Mouse (Mus musculus) CD4-positive, CD25-positive, alpha-beta regulatory T cell, adult 2 months (primary cell): Measurements from ENCODE around the gene Rad9b.

Experiments
- DNase-seq: peaks from one replicate; pipeline ENCODE4 v3.0.0-alpha.2; 2012; ENCODE audit warnings: low read depth, low spot score

Rad9b gene

GRCm38 (mm10) chr5:122353807-122354491 lies at the start of gene Rad9b, which contains the start of gene Vps29:
Rad9b (minus strand) TSS chr5:122354233.
Vps29 (plus strand) TSS chr5:122354369.
- peak; percentile 100 for DNase-seq

DNA sequence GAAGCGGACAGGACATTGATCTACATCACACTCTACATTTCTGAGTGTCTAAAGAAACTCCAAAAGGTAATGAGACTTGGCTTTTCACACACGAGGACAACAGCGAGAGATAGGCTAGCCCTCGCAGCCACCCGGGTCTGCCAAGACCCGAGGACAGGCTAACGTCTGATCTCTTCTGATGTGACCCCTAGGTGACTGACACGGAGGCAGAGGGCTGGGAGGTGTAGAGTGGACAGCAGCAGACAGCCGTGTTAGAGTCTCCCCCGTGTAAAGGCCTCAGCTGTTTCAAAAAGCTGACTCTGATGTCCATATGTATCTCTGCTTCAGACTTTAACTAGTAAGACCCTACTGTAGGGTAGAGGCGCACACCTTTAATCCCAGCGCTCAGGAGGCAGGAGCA lies 49.3 kb upstream of the Rad9b start:
- DNase-seq, result no peak

DNA sequence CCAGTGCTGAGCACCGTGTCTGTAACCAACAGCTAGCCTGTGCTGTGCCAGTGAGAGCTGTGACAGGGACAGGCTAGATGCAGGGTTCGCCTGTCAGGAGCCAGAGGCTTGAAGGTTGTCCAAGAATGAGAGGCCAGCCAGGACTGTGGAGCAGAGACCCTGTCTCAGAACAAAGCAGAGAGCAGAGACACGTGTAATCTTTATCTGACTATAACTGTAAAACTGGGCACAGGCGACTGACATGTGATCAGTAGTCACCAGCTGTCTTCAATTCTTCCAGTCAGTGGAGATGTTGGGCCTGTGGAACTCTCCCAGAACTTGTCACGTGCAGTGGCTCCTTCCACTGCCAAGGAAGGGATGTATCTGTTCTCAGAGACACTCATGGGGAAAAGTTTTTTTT lies 48.7 kb upstream of the Rad9b start:
- DNase-seq, result no peak

- DNase-seq, result no peak
Measured at GRCm38 (mm10) chr5:122402160-122402559, 48.1 kb upstream of the Rad9b start.

- peak; percentile 81 for DNase-seq
Measured at GRCm38 (mm10) chr5:122401303-122401640, 47.2 kb upstream of the Rad9b start.

DNA sequence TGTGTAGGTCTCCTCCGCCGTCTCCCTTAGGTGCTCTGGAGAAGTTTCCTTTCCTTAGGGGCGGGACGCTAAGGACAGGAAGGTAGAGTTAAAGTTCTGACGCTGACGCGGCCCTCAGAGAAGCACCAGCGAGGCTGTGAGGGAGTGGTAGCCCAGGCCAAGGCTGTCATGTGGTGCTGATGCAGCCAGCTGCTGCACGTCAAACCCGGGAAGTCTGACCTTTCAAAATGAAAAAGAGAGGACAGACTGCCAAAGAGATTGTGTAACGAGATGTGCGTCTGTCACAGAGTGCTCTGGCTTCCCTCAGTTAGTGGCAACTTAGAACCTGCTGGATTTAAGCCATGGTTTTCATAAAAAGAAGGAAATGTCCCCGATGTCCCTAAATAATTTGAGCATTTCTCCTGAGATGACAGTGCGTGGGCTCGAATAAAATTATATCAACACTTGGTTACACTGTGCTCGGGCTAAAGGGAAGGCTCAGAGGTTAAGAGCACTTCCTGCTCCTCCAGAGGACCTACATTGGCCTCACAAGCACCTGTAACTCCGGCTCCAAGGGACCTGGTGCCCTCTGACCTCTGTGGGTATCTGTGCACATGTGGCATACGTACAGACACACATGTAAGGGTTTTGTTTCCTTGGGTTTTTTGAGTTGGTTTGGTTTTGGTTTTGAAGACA lies 46.7 kb upstream of the Rad9b start:
- DNase-seq, result no peak

DNA sequence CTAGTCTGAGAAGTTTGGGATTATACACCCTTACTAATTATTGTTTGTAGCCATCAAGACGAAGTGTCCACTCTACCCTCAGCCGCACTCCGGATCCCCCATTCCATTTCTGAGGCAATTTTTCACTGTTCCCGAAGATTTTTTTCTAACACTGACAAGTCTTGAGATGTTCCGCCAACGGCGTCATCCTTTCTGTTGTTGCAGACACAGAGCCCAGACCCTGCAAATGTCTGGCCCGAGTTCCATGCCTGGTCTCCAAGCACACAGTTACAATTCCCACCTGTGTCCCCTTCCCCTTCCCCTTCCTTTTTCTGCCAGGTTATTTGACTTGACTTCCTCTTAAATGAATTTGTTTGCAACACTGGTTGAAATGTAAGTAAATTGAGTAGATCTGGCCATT lies 45.8 kb upstream of the Rad9b start:
- no peak for DNase-seq

GRCm38 (mm10) chr5:122397495-122397894 lies 43.5 kb upstream of the Rad9b start:
- no peak for DNase-seq

DNA sequence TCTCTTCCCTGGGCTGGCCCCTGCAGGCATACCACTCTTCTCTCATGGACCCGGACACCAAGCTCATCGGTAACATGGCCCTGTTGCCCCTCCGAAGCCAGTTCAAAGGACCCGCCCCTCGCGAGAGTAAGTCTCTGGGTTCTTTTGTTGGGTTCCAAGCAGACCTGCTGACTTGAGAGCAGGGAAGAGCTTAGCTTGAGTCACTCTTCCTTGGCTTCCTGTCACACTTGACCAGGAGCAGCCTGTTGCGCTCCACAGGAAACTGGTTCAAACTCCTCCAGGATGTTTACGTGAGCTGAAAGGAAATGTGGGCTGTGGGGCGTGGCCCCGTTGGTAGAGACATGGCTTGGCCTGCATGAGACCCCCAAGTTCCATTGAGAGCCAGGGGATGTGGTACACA lies 42.8 kb upstream of the Rad9b start:
- DNase-seq, result no peak

- peak; percentile 89 for DNase-seq
Measured at GRCm38 (mm10) chr5:122393887-122394286, 39.9 kb upstream of the Rad9b start.

- peak; percentile 58 for DNase-seq
Measured at GRCm38 (mm10) chr5:122392227-122393004, 38.4 kb upstream of the Rad9b start.

DNA sequence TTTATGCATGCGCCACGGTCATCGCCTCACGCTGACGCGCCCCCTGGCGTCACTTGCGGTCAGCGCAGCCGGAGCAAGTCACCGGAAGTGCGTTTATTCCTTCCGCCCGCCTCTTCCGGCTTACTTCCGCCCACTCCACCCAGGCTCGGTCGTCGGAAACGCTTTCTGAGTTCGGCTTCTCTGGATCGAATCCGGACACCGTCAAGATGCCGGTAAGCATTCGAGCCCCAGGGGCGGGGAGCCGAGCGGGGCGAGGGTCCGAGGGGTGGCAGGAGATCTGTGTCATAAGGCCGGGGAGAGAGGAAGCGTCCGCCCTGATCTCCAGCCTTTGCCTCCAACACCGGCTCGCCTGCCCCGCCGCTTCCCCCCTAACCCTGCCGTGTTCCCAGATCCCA lies 37.8 kb upstream of the Rad9b start, which contains the start of gene Arpc3:
Arpc3 (plus strand) TSS at position 93 of the 395 bp plus-strand sequence.
- peak; percentile 97 for DNase-seq

DNA sequence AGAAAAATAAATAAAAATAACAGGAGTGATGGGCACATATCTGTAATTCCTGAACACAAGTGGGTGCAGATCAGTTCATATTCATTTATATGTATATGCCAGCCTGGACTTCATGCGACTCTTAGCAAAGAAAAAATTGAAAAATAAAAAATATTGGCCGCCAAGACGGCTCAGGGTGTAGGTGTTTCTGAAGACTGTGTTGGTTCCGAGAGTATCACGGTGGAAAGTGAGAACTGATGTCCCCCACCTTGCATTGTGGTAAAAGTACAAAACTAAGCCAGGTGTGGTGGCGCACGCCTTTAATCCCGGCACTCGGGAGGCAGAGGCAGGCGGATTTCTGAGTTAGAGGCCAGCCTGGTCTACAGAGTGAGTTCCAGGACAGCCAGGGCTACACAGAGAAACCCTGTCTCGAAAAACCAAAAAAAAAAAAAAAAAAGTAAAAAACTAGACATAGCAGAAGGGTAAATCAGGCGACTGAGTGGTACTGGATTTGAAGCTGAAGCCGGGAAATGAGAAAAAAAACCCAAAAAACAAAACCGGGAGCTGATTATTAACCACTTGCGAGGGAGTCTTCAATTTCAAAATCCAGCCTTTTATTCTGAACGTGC lies 37.2 kb upstream of the Rad9b start:
- no peak for DNase-seq

- DNase-seq, result no peak
Measured at GRCm38 (mm10) chr5:122390671-122391070, 36.6 kb upstream of the Rad9b start.

DNA sequence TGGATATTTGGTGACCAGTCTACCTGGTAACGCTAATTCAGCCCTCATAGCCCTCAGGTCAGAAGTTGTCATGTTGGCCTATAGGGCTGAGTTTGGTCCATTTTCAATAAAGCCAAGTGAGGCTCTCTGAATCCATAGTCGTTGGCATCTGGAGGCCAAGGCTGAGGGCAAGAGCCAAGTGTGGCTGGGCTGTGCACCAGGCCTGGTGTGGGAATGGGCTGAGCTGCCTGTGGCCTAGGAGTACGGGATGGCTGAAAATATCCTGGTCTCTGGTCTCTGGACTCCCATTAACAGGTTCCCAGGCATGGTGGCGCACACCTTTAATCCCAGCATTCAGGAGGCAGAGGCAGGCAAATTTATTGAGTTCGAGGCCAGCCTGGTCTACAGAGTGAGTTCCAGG lies 36.0 kb upstream of the Rad9b start:
- DNase-seq, result no peak

DNA sequence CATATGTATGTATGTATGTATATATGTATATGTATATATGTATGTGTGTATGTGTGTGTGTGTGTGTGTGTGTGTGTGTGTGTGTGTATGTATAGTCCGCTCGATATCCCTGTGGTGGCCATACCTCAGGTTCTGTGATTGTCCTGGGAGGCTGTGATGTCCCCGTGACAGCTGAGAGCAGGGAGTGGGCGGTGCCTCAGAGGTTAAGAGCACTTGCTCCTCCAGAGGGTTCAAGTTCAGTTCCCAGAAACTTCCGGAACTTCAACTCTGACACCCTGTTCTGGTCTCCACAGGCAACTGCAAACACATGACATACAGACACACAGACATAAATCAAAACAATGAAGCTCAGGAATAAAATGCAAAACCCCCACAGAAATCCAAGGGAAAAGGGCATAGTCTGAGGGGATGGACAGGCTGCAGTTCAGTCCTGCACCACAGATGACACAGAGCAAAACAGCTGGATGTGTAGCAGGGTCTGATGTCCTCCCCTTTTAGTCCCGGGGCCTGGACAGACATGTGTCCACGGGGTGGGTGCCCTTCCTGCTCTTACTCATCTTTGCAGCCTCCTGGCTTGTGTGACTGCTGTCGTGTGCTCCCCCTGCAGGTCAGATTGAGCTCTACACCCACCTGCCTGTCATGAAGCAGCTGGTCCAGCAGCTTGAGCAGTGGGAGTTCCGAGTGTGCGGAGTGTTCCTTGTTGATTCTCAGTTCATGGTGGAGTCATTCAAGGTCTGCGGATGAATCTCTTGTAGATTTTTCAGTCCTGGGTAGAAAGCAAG lies 25.5 kb upstream of the Rad9b start:
- DNase-seq, result peak; percentile 91

GRCm38 (mm10) chr5:122378171-122378570 lies 24.1 kb upstream of the Rad9b start:
- DNase-seq, result no peak

- no peak for DNase-seq
Measured at GRCm38 (mm10) chr5:122377101-122377833, 23.2 kb upstream of the Rad9b start.

DNA sequence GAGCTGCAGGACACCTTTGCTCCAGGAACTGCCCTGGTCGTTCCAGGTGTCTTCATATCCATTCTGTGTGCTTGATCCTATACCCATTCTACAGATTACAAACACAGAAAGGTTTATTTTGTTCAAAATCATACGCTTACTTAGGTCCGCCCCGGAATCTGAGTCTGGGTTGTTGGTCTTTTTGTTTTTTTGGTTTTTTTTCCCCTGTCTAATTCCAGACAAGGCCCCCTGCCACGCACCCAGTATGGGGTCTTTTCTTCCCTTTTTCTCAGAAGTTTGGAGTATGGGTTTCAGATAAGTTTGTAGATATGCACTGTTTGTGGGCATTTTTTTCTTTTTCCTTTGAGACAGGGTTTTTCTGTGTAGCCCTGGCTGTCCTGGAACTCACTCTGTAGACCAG lies 18.8 kb upstream of the Rad9b start:
- DNase-seq, result no peak

DNA sequence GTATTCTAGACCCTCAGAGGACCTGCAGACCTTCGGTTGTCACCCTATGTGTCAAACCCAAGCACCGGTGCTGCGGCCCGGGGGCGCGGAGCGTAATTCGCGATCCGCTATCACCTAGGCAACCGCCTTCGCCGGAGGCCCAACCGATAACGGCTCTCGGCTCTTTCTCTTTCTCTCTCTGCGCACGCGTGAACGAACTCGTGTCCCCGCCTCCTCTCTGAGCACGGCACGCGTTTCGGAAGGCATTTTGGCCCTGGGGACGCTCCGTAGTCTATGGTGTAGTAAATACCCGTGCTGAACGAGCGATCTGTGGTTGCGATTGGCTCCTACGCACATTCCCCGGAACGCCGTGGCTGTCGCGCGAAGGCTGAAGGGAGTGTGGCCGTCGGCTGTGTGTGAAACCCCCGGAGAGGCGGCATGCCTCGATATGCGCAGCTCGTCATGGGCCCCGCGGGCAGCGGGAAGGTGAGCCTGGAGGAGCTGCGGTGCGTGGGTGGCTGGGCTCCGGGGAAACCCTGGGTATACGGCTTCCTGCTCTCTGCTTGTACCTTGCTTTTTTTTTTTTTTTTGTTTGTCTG lies 18.2 kb upstream of the Rad9b start, which contains the start of gene Fam216a:
Fam216a (minus strand) TSS at position 173 of the 578 bp plus-strand sequence.
- peak; percentile 100 for DNase-seq
